Mouse (Mus musculus) cerebellum, adult 9-11 months (tissue): ENCODE measurements around the gene Dspp.

Experiments used
- DNase-seq: peaks from one replicate; pipeline ENCODE4 v3.0.0; 2022

The Dspp gene

GRCm38 (mm10) chr5:104201153-104201950 is 30.8 kb downstream of the Dspp start:
- DNase-seq = no peak

GRCm38 (mm10) chr5:104202351-104202750 is 31.8 kb downstream of the Dspp start, which contains the start of gene Dmp1:
Gene Dmp1 (plus strand): TSS chr5:104202613.
- DNase-seq = no peak

- DNase-seq = no peak
Observed at GRCm38 (mm10) chr5:104212531-104212930, 42.0 kb downstream of the Dspp start.

- DNase-seq = no peak
Observed at GRCm38 (mm10) chr5:104218926-104219325, 48.4 kb downstream of the Dspp start.

- no peak for DNase-seq
Observed at GRCm38 (mm10) chr5:104224299-104224698, 53.8 kb downstream of the Dspp start.

GRCm38 (mm10) chr5:104224750-104225149 is 54.2 kb downstream of the Dspp start:
- no peak for DNase-seq

- DNase-seq = no peak
Observed at GRCm38 (mm10) chr5:104228497-104228896, 58.0 kb downstream of the Dspp start.
